Mouse (Mus musculus): ENCODE data around the gene Pygm.

Gene Pygm

GRCm38 (mm10) chr19:6445761-6446423 is 61.7 kb downstream of the Pygm start:
- DNase-seq (ENCODE audit: low spot score), result no peak

GRCm38 (mm10) chr19:6446736-6447437 is 62.7 kb downstream of the Pygm start:
- no peak for DNase-seq (ENCODE audit: low spot score)
